Mouse (Mus musculus): ENCODE results near the gene Bicc1. TPM values are rescaled to one million over a fixed set of nuclear protein-coding genes. Genes with fewer than 3 reads are reported as not detected.

The Bicc1 gene
- polyA plus RNA-seq, 1 experiment from 2014 or later = 2.9 TPM

- no peak for DNase-seq (ENCODE audit: low spot score)
Measured at GRCm38 (mm10) chr10:71058070-71058469, 101.4 kb downstream of the Bicc1 start.

- DNase-seq (ENCODE audit: low spot score) = no peak
Measured at GRCm38 (mm10) chr10:71052748-71053147, 106.8 kb downstream of the Bicc1 start.

GRCm38 (mm10) chr10:71052208-71052607 lies 107.3 kb downstream of the Bicc1 start:
- DNase-seq (ENCODE audit: low spot score) = no peak

- no peak for DNase-seq (ENCODE audit: low spot score)
Measured at GRCm38 (mm10) chr10:71050722-71051333, 108.7 kb downstream of the Bicc1 start.

GRCm38 (mm10) chr10:71049294-71049693 lies 110.2 kb downstream of the Bicc1 start:
- no peak for DNase-seq (ENCODE audit: low spot score)

- DNase-seq (ENCODE audit: low spot score) = no peak
Measured at GRCm38 (mm10) chr10:71044410-71044809, 115.1 kb downstream of the Bicc1 start.

GRCm38 (mm10) chr10:71041874-71042273 lies 117.6 kb downstream of the Bicc1 start:
- no peak for DNase-seq (ENCODE audit: low spot score)

GRCm38 (mm10) chr10:71036484-71036883 lies 123.0 kb downstream of the Bicc1 start:
- no peak for DNase-seq (ENCODE audit: low spot score)

GRCm38 (mm10) chr10:71028996-71029395 lies 130.5 kb downstream of the Bicc1 start:
- DNase-seq (ENCODE audit: low spot score) = no peak

- no peak for DNase-seq (ENCODE audit: low spot score)
Measured at GRCm38 (mm10) chr10:71028066-71028844, 131.2 kb downstream of the Bicc1 start.

GRCm38 (mm10) chr10:71025131-71025894 lies 134.2 kb downstream of the Bicc1 start:
- no peak for DNase-seq (ENCODE audit: low spot score)

- DNase-seq (ENCODE audit: low spot score) = no peak
Measured at GRCm38 (mm10) chr10:71024681-71025080, 134.8 kb downstream of the Bicc1 start.

- DNase-seq (ENCODE audit: low spot score) = no peak
Measured at GRCm38 (mm10) chr10:71023471-71023870, 136.0 kb downstream of the Bicc1 start.

GRCm38 (mm10) chr10:71020459-71020858 lies 139.0 kb downstream of the Bicc1 start:
- no peak for DNase-seq (ENCODE audit: low spot score)

GRCm38 (mm10) chr10:71019836-71020235 lies 139.7 kb downstream of the Bicc1 start:
- no peak for DNase-seq (ENCODE audit: low spot score)

- DNase-seq (ENCODE audit: low spot score) = no peak
Measured at GRCm38 (mm10) chr10:71009771-71010496, 149.6 kb downstream of the Bicc1 start.

- no peak for DNase-seq (ENCODE audit: low spot score)
Measured at GRCm38 (mm10) chr10:71008721-71009120, 150.8 kb downstream of the Bicc1 start.

- no peak for DNase-seq (ENCODE audit: low spot score)
Measured at GRCm38 (mm10) chr10:71007956-71008355, 151.5 kb downstream of the Bicc1 start.

GRCm38 (mm10) chr10:71007516-71007915 lies 152.0 kb downstream of the Bicc1 start:
- no peak for DNase-seq (ENCODE audit: low spot score)

- DNase-seq (ENCODE audit: low spot score) = no peak
Measured at GRCm38 (mm10) chr10:71007001-71007400, 152.5 kb downstream of the Bicc1 start.

- no peak for DNase-seq (ENCODE audit: low spot score)
Measured at GRCm38 (mm10) chr10:71002871-71003270, 156.6 kb downstream of the Bicc1 start.
